Mouse (Mus musculus) liver, adult 2 months (tissue): Measurements from ENCODE around the gene Mroh7. TPM values are rescaled to one million over a fixed set of nuclear protein-coding genes. Genes with fewer than 3 reads are reported as not detected.

Source experiments
- DNase-seq: peaks from one replicate; pipeline ENCODE4 v3.0.0-alpha.2; 2011; ENCODE audit warnings: low read depth, low spot score; ENCODE audit errors: extremely low read depth
- H3K27ac ChIP-seq: fragments of 200-500 bp; replicated peaks from 2 replicates; pipeline ENCODE4 v1.5.1; 2012; ENCODE audit warnings: low read depth, mild to moderate bottlenecking, control low read depth, inconsistent platforms, low read length; ENCODE audit not compliant: insufficient read depth
- H3K27me3 ChIP-seq: fragments of 200-500 bp; 2 replicates; pipeline ENCODE4 v1.6.1; 2012; ENCODE audit warnings: mild to moderate bottlenecking, moderate library complexity, low read length, inconsistent platforms; ENCODE audit not compliant: control insufficient read depth, insufficient read depth
- H3K36me3 ChIP-seq: fragments of 200-500 bp; 2 replicates; pipeline ENCODE4 v1.6.1; 2012; ENCODE audit warnings: low read length, inconsistent platforms; ENCODE audit not compliant: control insufficient read depth, insufficient read depth
- H3K4me1 ChIP-seq: fragments of 200-500 bp; 2 replicates; pipeline ENCODE4 v1.6.1; 2011; ENCODE audit warnings: low read length; ENCODE audit not compliant: control insufficient read depth, insufficient read depth
- H3K4me3 ChIP-seq: fragments of 200-500 bp; 2 replicates; pipeline ENCODE4 v1.5.1; 2011; ENCODE audit warnings: low read depth, mild to moderate bottlenecking, control low read depth, low read length, moderate library complexity; ENCODE audit not compliant: insufficient read depth
- H3K79me2 ChIP-seq: fragments of 200-500 bp; 2 replicates; pipeline ENCODE4 v1.6.1; 2012; ENCODE audit warnings: inconsistent platforms, mild to moderate bottlenecking, low read length, moderate library complexity; ENCODE audit not compliant: control insufficient read depth, insufficient read depth
- H3K9ac ChIP-seq: fragments of 200-500 bp; 2 replicates; pipeline ENCODE4 v1.6.1; 2012; ENCODE audit warnings: low read depth, mild to moderate bottlenecking, control low read depth, inconsistent platforms, low read length
- CTCF ChIP-seq: fragments of 200-500 bp; IDR thresholded peaks from 2 replicates; pipeline ENCODE4 v1.5.1; 2011; ENCODE audit warnings: low read depth, low read length, control low read depth
- POLR2A ChIP-seq: fragments of 200-500 bp; IDR thresholded peaks from 2 replicates; pipeline ENCODE4 v1.6.1; 2011; ENCODE audit warnings: low read length, control low read depth; ENCODE audit not compliant: insufficient read depth; ENCODE audit errors: extremely low read depth
- WGBS: fragments of 180-500 bp; shearing (Covaris S2); methylation state at CpG from one replicate; pipeline ENCODE4 v1.1.7; 2018; 5-methylcytosine and 5-hydroxymethylcytosine counted together
- polyA plus RNA-seq: library from polyadenylated mRNA; depleted of rRNA; stranded (reverse); fragments of >200 nt; gene quantifications from 2 replicates; pipeline ENCODE4 v1.2.3, GENCODE M21; 2012
- total RNA-seq: library from RNA; depleted of rRNA; stranded (reverse); fragments of >200 nt; gene quantifications from 2 replicates; pipeline ENCODE4 v1.2.3, GENCODE M21; 2014

Gene Mroh7
- total and polyA plus RNA-seq, 2 experiments, result under 0.01 to 0.69 TPM

- no peak overlapping the region for H3K9ac ChIP-seq
- H3K79me2 ChIP-seq, result no peaks in the 10 kb centered on the region
- H3K36me3 ChIP-seq, result no peaks in the 10 kb centered on the region
- no peaks in the 10 kb centered on the region for H3K4me1 ChIP-seq
- H3K27ac ChIP-seq, result no peak overlapping the region
- H3K27me3 ChIP-seq, result no peaks in the 10 kb centered on the region
- H3K4me3 ChIP-seq, result no peak overlapping the region
- DNase-seq, result no peak
- TF ChIP-seq CTCF (no peak), POLR2A (no peak)
- 83% methylated on average over 15 of the region's 15 CpGs for WGBS
These were observed 36.8 kb downstream of the Mroh7 start for GRCm38 (mm10) chr4:106693841-106694430.

- peak; percentile 14 for DNase-seq
- Histone ChIP-seq H3K27ac (peak overlapping the region; percentile 33; the same call in 1 of the 2 replicates), H3K9ac (no peak overlapping the region), H3K27me3 (no peaks in the 10 kb centered on the region), H3K36me3 (no peaks in the 10 kb centered on the region), H3K4me3 (no peak overlapping the region), H3K79me2 (no peaks in the 10 kb centered on the region), H3K4me1 (no peaks in the 10 kb centered on the region)
- TF ChIP-seq POLR2A, result no peak
- TF ChIP-seq CTCF, result no peak
- WGBS, result 51% methylated on average over 3 of the region's 3 CpGs
These were observed 42.0 kb downstream of the Mroh7 start for GRCm38 (mm10) chr4:106688636-106689296.

DNA sequence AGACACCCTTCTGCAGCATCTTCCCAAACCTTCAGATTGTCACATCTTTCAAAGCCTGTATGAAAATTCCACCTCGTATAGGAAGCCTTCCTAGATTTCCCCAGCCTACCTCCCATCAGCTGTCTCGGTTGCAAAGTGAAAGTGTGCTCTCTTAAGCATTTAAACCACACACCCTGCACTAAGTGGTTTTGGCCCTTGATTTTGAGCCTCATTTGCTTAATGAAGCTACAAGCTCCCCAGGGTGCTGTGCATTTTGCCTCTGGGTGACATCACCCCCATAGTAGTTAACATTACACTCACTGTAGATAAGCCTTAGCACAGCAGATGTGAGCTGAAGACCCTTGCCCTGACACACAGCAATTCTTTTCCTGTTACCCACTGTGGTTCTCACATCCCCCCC, 49.8 kb downstream of the Mroh7 start:
- Histone ChIP-seq H3K79me2 (no peaks in the 10 kb centered on the region), H3K9ac (no peak overlapping the region), H3K36me3 (peaks cover 6% of the 10 kb centered on the region), H3K27me3 (no peaks in the 10 kb centered on the region), H3K4me1 (peaks cover 3% of the 10 kb centered on the region), H3K27ac (no peak overlapping the region), H3K4me3 (no peak overlapping the region)
- no peak for DNase-seq
- TF ChIP-seq CTCF (no peak), POLR2A (no peak)
- WGBS, result 46% methylated on average over 2 of the region's 2 CpGs

GRCm38 (mm10) chr4:106679152-106679551, 51.6 kb downstream of the Mroh7 start:
- Histone ChIP-seq H3K4me3 (peak overlapping the region; percentile 82; the same call in 1 of the 2 replicates), H3K27me3 (no peaks in the 10 kb centered on the region), H3K4me1 (peaks cover 3% of the 10 kb centered on the region), H3K79me2 (no peaks in the 10 kb centered on the region), H3K9ac (no peak overlapping the region), H3K36me3 (peaks cover 15% of the 10 kb centered on the region), H3K27ac (no peak overlapping the region)
- WGBS, result 39% methylated on average over 3 of the region's 3 CpGs
- TF ChIP-seq CTCF (no peak), POLR2A (no peak)
- no peak for DNase-seq

DNA sequence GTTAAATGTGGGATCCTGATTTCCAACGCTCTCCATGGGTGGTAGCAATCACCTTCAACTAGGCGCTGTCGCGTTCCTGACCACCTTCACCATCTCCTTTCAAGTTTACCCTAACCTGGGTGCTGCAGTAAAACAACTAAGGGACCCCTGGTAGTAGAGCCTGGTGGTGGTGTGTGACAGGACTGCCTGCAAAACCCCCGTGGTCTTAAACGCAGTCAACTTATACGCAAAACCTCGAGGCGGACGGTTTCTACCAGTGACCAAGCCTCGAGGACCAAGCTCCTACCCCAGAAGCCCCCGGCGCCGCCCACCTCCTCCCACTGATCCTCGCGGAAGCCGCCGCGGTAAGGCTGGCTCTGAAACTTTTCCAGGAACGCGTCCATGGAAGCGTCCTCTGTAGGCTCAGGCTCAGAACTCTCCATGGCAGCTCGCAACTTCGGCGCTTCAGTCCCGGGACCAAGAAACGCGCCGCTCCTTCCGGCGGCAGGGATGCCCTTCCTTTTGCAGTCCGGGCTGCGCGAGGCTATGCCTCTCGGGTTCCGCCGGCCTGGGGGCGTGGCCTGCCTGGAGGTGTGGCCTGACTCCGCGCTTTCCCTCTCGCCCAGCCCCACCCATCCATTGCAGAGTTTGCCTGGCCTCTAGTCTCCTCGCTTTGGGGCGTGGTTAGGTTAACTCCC, 52.1 kb downstream of the Mroh7 start, which contains the start of gene Ttc4:
Gene Ttc4 (minus strand): TSS at position 503 of the 677 bp plus-strand sequence.
- H3K9ac ChIP-seq, result peak within 1 kb of the TSS; percentile 82
- peak within 1 kb of the TSS; percentile 82 for H3K4me3 ChIP-seq
- 0 out of 2 replicates have a peak within 1 kb of the TSS, but pooled peaks have one; percentile 3 for H3K27ac ChIP-seq
- H3K36me3 ChIP-seq, result peaks cover 16% of the 10 kb centered on the region
- DNase-seq, result peak; percentile 77
- under 1% methylated on average over 43 of the region's 43 CpGs for WGBS
- no peaks in the 10 kb centered on the region for H3K79me2 ChIP-seq
- H3K27me3 ChIP-seq, result no peaks in the 10 kb centered on the region
- peaks cover 3% of the 10 kb centered on the region for H3K4me1 ChIP-seq
- no peak for TF ChIP-seq CTCF
- peak; percentile 69 for TF ChIP-seq POLR2A
